In genomic region chr3:132919240-132919639, GRCm38 (mm10) we compare ENCODE assay signal across 21 mouse cellular contexts.
"Had no signal": no experiment of that assay in that cellular context is flagged by ENCODE, and none has a peak within 500 bp of the region (broad histone marks: within the 10 kb centered on the region; RNA-seq: fewer than 3 reads in every experiment).

No protein-coding gene starts in this region.

- H3K27me3 ChIP-seq: heart, embryonic 12.5 days; hindbrain, embryonic 13.5 days; hindbrain, embryonic 15.5 days; limb, embryonic 13.5 days; limb, embryonic 15.5 days; liver, embryonic 12.5 days had no signal

- H3K4me2 ChIP-seq: heart, embryonic 12.5 days; hindbrain, embryonic 13.5 days; hindbrain, embryonic 15.5 days; limb, embryonic 13.5 days; limb, embryonic 15.5 days; liver, embryonic 12.5 days had no signal

- H3K9ac ChIP-seq: forebrain, postnatal 0 days; heart, embryonic 12.5 days; hindbrain, embryonic 13.5 days; hindbrain, embryonic 15.5 days; limb, embryonic 13.5 days; limb, embryonic 15.5 days; liver, embryonic 12.5 days had no signal

- H3K4me1 ChIP-seq: heart, embryonic 12.5 days; hindbrain, embryonic 13.5 days; hindbrain, embryonic 15.5 days; limb, embryonic 13.5 days; limb, embryonic 15.5 days; liver, embryonic 12.5 days had no signal

- H3K36me3 ChIP-seq: heart, embryonic 12.5 days; hindbrain, embryonic 13.5 days; hindbrain, embryonic 15.5 days; limb, embryonic 13.5 days; limb, embryonic 15.5 days; liver, embryonic 12.5 days had no signal

- H3K4me3 ChIP-seq: heart, embryonic 12.5 days; hindbrain, embryonic 13.5 days; hindbrain, embryonic 15.5 days; limb, embryonic 13.5 days; limb, embryonic 15.5 days; liver, embryonic 12.5 days had no signal

- ATAC-seq: forebrain, postnatal 0 days; hindbrain, postnatal 0 days; intestine, embryonic 16.5 days; liver, embryonic 12.5 days had no signal

- H3K27ac ChIP-seq: hindbrain, embryonic 13.5 days; hindbrain, embryonic 15.5 days; hindbrain, postnatal 0 days; limb, embryonic 13.5 days; limb, embryonic 15.5 days; liver, embryonic 12.5 days had no signal

- DNase-seq: forebrain, postnatal 0 days; gastrocnemius, postnatal 14 days; gastrocnemius, postnatal 36 days; heart, adult 18-20 months; heart, postnatal 10 days; heart, postnatal 36 days; kidney, adult 11 months; kidney, adult 8-10 months; kidney, postnatal 14 days; kidney, postnatal 36 days; layer of hippocampus, adult 9-11 months; layer of hippocampus, postnatal 36 days; left cerebral cortex, postnatal 4 days had no signal

- H3K9me3 ChIP-seq: heart, embryonic 12.5 days; hindbrain, embryonic 13.5 days; hindbrain, embryonic 15.5 days; limb, embryonic 13.5 days; limb, embryonic 15.5 days; liver, embryonic 12.5 days had no signal
